27 mouse cellular contexts compared by ENCODE assay signal in genomic region chr8:81358108-81358507, GRCm38 (mm10).
"Had no signal": no experiment of that assay in that cellular context is flagged by ENCODE, and none has a peak within 500 bp of the region (broad histone marks: within the 10 kb centered on the region; RNA-seq: fewer than 3 reads in every experiment).

No protein-coding gene starts in this region.

- H3K9ac ChIP-seq: heart, embryonic 12.5 days; hindbrain, embryonic 12.5 days; hindbrain, embryonic 14.5 days; intestine, embryonic 15.5 days; limb, embryonic 12.5 days; liver, embryonic 13.5 days; liver, embryonic 15.5 days had no signal

- DNase-seq: gastrocnemius, adult 2 months; gastrocnemius, postnatal 10 days; gastrocnemius, postnatal 25 days; heart, adult 18-20 months; heart, postnatal 10 days; heart, postnatal 4 days; kidney, adult 18-20 months; kidney, postnatal 10 days; kidney, postnatal 25 days; kidney, postnatal 4 days; liver; liver, embryonic 13.5 days had no signal

- H3K9me3 ChIP-seq: heart, embryonic 10.5 days; heart, embryonic 12.5 days; hindbrain, embryonic 10.5 days; hindbrain, embryonic 12.5 days; intestine, embryonic 15.5 days; limb, embryonic 10.5 days; limb, embryonic 12.5 days; liver, embryonic 13.5 days; liver, embryonic 15.5 days had no signal

- H3K4me1 ChIP-seq: heart, embryonic 10.5 days; heart, embryonic 12.5 days; hindbrain, embryonic 10.5 days; hindbrain, embryonic 12.5 days; intestine, embryonic 15.5 days; limb, embryonic 10.5 days; limb, embryonic 12.5 days; liver, embryonic 13.5 days; liver, embryonic 15.5 days had no signal

- H3K4me2 ChIP-seq: heart, embryonic 12.5 days; hindbrain, embryonic 12.5 days; hindbrain, embryonic 14.5 days; intestine, embryonic 15.5 days; limb, embryonic 12.5 days; liver, embryonic 11.5 days; liver, embryonic 13.5 days; liver, embryonic 15.5 days had no signal

- H3K27me3 ChIP-seq: heart, embryonic 12.5 days; hindbrain, embryonic 12.5 days; intestine, embryonic 15.5 days; limb, embryonic 12.5 days; liver, embryonic 13.5 days; liver, embryonic 15.5 days had no signal

- H3K4me3 ChIP-seq: gastrocnemius, adult 2 months; heart, embryonic 10.5 days; heart, embryonic 12.5 days; hindbrain, embryonic 10.5 days; hindbrain, embryonic 12.5 days; intestine, embryonic 15.5 days; layer of hippocampus, adult 2 months; left cerebral cortex, adult 2 months; limb, embryonic 10.5 days; limb, embryonic 12.5 days; liver, embryonic 13.5 days; liver, embryonic 15.5 days had no signal

- ATAC-seq: hindbrain, embryonic 16.5 days; inflammation-experienced regulatory T-cells, adult 6 months; intestine, embryonic 15.5 days; intestine, postnatal 0 days had no signal

- H3K36me3 ChIP-seq: heart, embryonic 10.5 days; heart, embryonic 12.5 days; hindbrain, embryonic 10.5 days; hindbrain, embryonic 12.5 days; intestine, embryonic 15.5 days; limb, embryonic 10.5 days; limb, embryonic 12.5 days; liver, embryonic 13.5 days; liver, embryonic 15.5 days had no signal

- H3K27ac ChIP-seq: gastrocnemius, adult 2 months; heart, embryonic 10.5 days; hindbrain, embryonic 10.5 days; hindbrain, embryonic 12.5 days; hindbrain, embryonic 14.5 days; intestine, embryonic 15.5 days; layer of hippocampus, adult 2 months; left cerebral cortex, adult 2 months; limb, embryonic 10.5 days; limb, embryonic 12.5 days; liver, embryonic 13.5 days; liver, embryonic 15.5 days had no signal
